Mouse (Mus musculus): ENCODE data around the gene Ttc25. TPM values are rescaled to one million over a fixed set of nuclear protein-coding genes. Genes with fewer than 3 reads are reported as not detected.
"Not testable (repeated sequence)": the region's sequence is repeated elsewhere in the genome, so short reads cannot be mapped to it uniquely, and the experiment has no call there.

The Ttc25 gene
- total and polyA plus RNA-seq, 2 experiments from 2014 or later, result 0.33 to 0.96 TPM

GRCm38 (mm10) chr11:100526052-100526816 lies 19.2 kb upstream of the Ttc25 start:
- peak overlapping the region; percentile 54 for H3K4me3 ChIP-seq (ENCODE audit: low read depth, low read length)
- 6% methylated on average over 15 of the region's 15 CpGs for WGBS
- TF ChIP-seq CTCF (IDR thresholded peaks at IDR 0.05), result no peak

GRCm38 (mm10) chr11:100527066-100527457 lies 18.3 kb upstream of the Ttc25 start:
- Histone ChIP-seq H3K4me2 (ENCODE audit: low read depth, low read length, poor library complexity, severe bottlenecking) (peak overlapping the region; percentile 79), H3K4me1 (ENCODE audit: insufficient read depth, low read length) (peaks cover 20% of the 10 kb centered on the region), H3K27me3 (ENCODE audit: insufficient read depth, low read length) (no peaks in the 10 kb centered on the region), H3K36me3 (ENCODE audit: insufficient read depth, low read length) (peaks cover 12% of the 10 kb centered on the region), H3K9ac (replicated peaks; ENCODE audit: low read length, poor library complexity, severe bottlenecking) (peak overlapping the region; percentile 73), H3K4me3 (ENCODE audit: low read depth, low read length) (peak overlapping the region; percentile 54), H3K9me3 (ENCODE audit: low read length) (no peaks in the 10 kb centered on the region), H3K27ac (ENCODE audit: low read depth, low read length) (peak overlapping the region; percentile 79)
- ATAC-seq (ENCODE audit: low FRiP score) (peak; percentile 39; the same call in 1 of the 2 replicates), DNase-seq (ENCODE audit: low spot score) (peak; percentile 75)
- WGBS, result under 1% methylated on average over 26 of the region's 26 CpGs
- TF ChIP-seq CTCF (IDR thresholded peaks at IDR 0.05), result peak; percentile 47

More at GRCm38 (mm10) chr11:100526052-100526816, 19.2 kb upstream of the Ttc25 start:
- peak overlapping the region; percentile 79 for H3K4me2 ChIP-seq (ENCODE audit: low read depth, low read length, poor library complexity, severe bottlenecking)
- no peak for DNase-seq (ENCODE audit: low spot score)
- H3K9me3 ChIP-seq (ENCODE audit: low read length), result no peaks in the 10 kb centered on the region
- H3K36me3 ChIP-seq (ENCODE audit: insufficient read depth, low read length), result peaks cover 21% of the 10 kb centered on the region
- H3K27me3 ChIP-seq (ENCODE audit: insufficient read depth, low read length), result no peaks in the 10 kb centered on the region
- no peak overlapping the region for H3K27ac ChIP-seq (ENCODE audit: low read depth, low read length)
- no peak for ATAC-seq (ENCODE audit: low FRiP score)
- peak overlapping the region; percentile 73 for H3K9ac ChIP-seq (replicated peaks; ENCODE audit: low read length, poor library complexity, severe bottlenecking)
- peaks cover 20% of the 10 kb centered on the region for H3K4me1 ChIP-seq (ENCODE audit: insufficient read depth, low read length)

- no peak; the same call in 1 of the 2 replicates for TF ChIP-seq CTCF (IDR thresholded peaks at IDR 0.05)
- WGBS, result under 1% methylated on average over 50 of the region's 54 CpGs
- no peaks in the 10 kb centered on the region for H3K27me3 ChIP-seq (ENCODE audit: insufficient read depth, low read length)
- H3K36me3 ChIP-seq (ENCODE audit: insufficient read depth, low read length), result peaks cover 7% of the 10 kb centered on the region
- ATAC-seq (ENCODE audit: low FRiP score) (peak; percentile 99), DNase-seq (ENCODE audit: low spot score) (peak; percentile 100)
- H3K9me3 ChIP-seq (ENCODE audit: low read length), result no peaks in the 10 kb centered on the region
- H3K4me3 ChIP-seq (ENCODE audit: low read depth, low read length), result peak within 1 kb of the TSS; percentile 54
- H3K4me1 ChIP-seq (ENCODE audit: insufficient read depth, low read length), result peaks cover 20% of the 10 kb centered on the region
- peak within 1 kb of the TSS; percentile 79 for H3K4me2 ChIP-seq (ENCODE audit: low read depth, low read length, poor library complexity, severe bottlenecking)
- H3K9ac ChIP-seq (replicated peaks; ENCODE audit: low read length, poor library complexity, severe bottlenecking), result peak within 1 kb of the TSS; percentile 73
- peak within 1 kb of the TSS; percentile 79 for H3K27ac ChIP-seq (ENCODE audit: low read depth, low read length)
These were observed 17.7 kb upstream of the Ttc25 start, which contains the start of gene Acly for GRCm38 (mm10) chr11:100527458-100528374. TSS of gene Acly (minus strand) at chr11:100528000.

GRCm38 (mm10) chr11:100528375-100529165 lies 16.8 kb upstream of the Ttc25 start:
- ATAC-seq (ENCODE audit: low FRiP score) (no peak), DNase-seq (ENCODE audit: low spot score) (no peak)
- H3K4me1 ChIP-seq (ENCODE audit: insufficient read depth, low read length), result peaks cover 20% of the 10 kb centered on the region
- peak overlapping the region; percentile 73 for H3K9ac ChIP-seq (replicated peaks; ENCODE audit: low read length, poor library complexity, severe bottlenecking)
- peak overlapping the region; percentile 79 for H3K4me2 ChIP-seq (ENCODE audit: low read depth, low read length, poor library complexity, severe bottlenecking)
- WGBS, result 25% methylated on average over 19 of the region's 19 CpGs
- H3K27me3 ChIP-seq (ENCODE audit: insufficient read depth, low read length), result no peaks in the 10 kb centered on the region
- peak overlapping the region; percentile 79 for H3K27ac ChIP-seq (ENCODE audit: low read depth, low read length)
- no peaks in the 10 kb centered on the region for H3K36me3 ChIP-seq (ENCODE audit: insufficient read depth, low read length)
- peak overlapping the region; percentile 54 for H3K4me3 ChIP-seq (ENCODE audit: low read depth, low read length)
- no peak for TF ChIP-seq CTCF (IDR thresholded peaks at IDR 0.05)
- H3K9me3 ChIP-seq (ENCODE audit: low read length), result no peaks in the 10 kb centered on the region

- no peak for DNase-seq (ENCODE audit: low spot score)
- no peaks in the 10 kb centered on the region for H3K9me3 ChIP-seq (ENCODE audit: low read length)
- WGBS, result 29% methylated on average over 6 of the region's 6 CpGs
- no peaks in the 10 kb centered on the region for H3K4me1 ChIP-seq (ENCODE audit: insufficient read depth, low read length)
- H3K27me3 ChIP-seq (ENCODE audit: insufficient read depth, low read length), result no peaks in the 10 kb centered on the region
- H3K4me3 ChIP-seq (ENCODE audit: low read depth, low read length), result no peak overlapping the region
- no peak for TF ChIP-seq CTCF (IDR thresholded peaks at IDR 0.05)
- H3K27ac ChIP-seq (ENCODE audit: low read depth, low read length), result no peak overlapping the region
- H3K4me2 ChIP-seq (ENCODE audit: low read depth, low read length, poor library complexity, severe bottlenecking), result no peak overlapping the region
- no peaks in the 10 kb centered on the region for H3K36me3 ChIP-seq (ENCODE audit: insufficient read depth, low read length)
- no peak for ATAC-seq (ENCODE audit: low FRiP score)
- no peak overlapping the region for H3K9ac ChIP-seq (replicated peaks; ENCODE audit: low read length, poor library complexity, severe bottlenecking)
These were observed 11.5 kb upstream of the Ttc25 start for GRCm38 (mm10) chr11:100533871-100534270.

GRCm38 (mm10) chr11:100534411-100534810 lies 11.0 kb upstream of the Ttc25 start:
- 72% methylated on average over 2 of the region's 2 CpGs for WGBS
- not testable (repeated sequence) for H3K9me3 ChIP-seq (ENCODE audit: low read length); H3K27me3 ChIP-seq (ENCODE audit: insufficient read depth, low read length); H3K4me3 ChIP-seq (ENCODE audit: low read depth, low read length); H3K4me1 ChIP-seq (ENCODE audit: insufficient read depth, low read length); H3K4me2 ChIP-seq (ENCODE audit: low read depth, low read length, poor library complexity, severe bottlenecking); H3K9ac ChIP-seq (replicated peaks; ENCODE audit: low read length, poor library complexity, severe bottlenecking); H3K36me3 ChIP-seq (ENCODE audit: insufficient read depth, low read length); H3K27ac ChIP-seq (ENCODE audit: low read depth, low read length); ATAC-seq (ENCODE audit: low FRiP score); DNase-seq (ENCODE audit: low spot score)

- H3K9me3 ChIP-seq (ENCODE audit: low read length); H3K27ac ChIP-seq (ENCODE audit: low read depth, low read length); H3K36me3 ChIP-seq (ENCODE audit: insufficient read depth, low read length); H3K9ac ChIP-seq (replicated peaks; ENCODE audit: low read length, poor library complexity, severe bottlenecking); ATAC-seq (ENCODE audit: low FRiP score); H3K4me2 ChIP-seq (ENCODE audit: low read depth, low read length, poor library complexity, severe bottlenecking); H3K4me1 ChIP-seq (ENCODE audit: insufficient read depth, low read length); DNase-seq (ENCODE audit: low spot score); H3K4me3 ChIP-seq (ENCODE audit: low read depth, low read length); H3K27me3 ChIP-seq (ENCODE audit: insufficient read depth, low read length): not testable (repeated sequence)
- WGBS, result 84% methylated on average over 6 of the region's 6 CpGs
These were observed 10.6 kb upstream of the Ttc25 start for GRCm38 (mm10) chr11:100534821-100535220.

Data from midbrain, postnatal 0 days (tissue).